Mouse (Mus musculus) brain, embryonic 18.5 days (tissue): Measurements from ENCODE around the gene Setmar.
A peak's percentile ranks its signal among the peaks of the same experiment; 100 is the strongest.
"Not testable (repeated sequence)": the region's sequence is repeated elsewhere in the genome, so short reads cannot be mapped to it uniquely, and the experiment has no call there.

ENCODE experiments used
- DNase-seq: peaks from one replicate; pipeline ENCODE4 v3.0.0-alpha.2; 2012; ENCODE audit warnings: low read depth, low spot score

Gene Setmar

GRCm38 (mm10) chr6:108064918-108065526 lies at the start of gene Setmar:
Setmar (plus strand) TSS chr6:108065045.
- DNase-seq = peak; percentile 91

GRCm38 (mm10) chr6:108021646-108022045 lies 43.2 kb upstream of the Setmar start:
- DNase-seq = no peak

DNA sequence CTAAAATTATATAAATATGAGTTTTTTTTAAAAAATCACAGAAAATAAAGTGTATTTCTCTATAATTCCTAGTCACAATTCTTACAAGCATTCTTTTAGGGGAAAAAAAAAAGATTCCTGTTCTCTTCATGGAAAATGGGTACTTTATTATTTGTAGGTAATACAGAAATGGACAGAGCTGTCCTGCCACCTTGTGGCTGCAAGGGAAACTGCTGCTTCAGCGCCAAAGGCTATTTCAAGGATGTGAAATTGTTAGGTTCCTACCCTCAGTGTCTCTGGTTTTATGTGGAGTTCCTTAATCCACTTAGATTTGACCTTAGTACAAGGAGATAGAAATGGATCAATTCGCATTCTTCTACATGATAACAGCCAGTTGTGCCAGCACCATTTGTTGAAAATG lies 9.8 kb upstream of the Setmar start:
- not testable (repeated sequence) for DNase-seq

GRCm38 (mm10) chr6:108055946-108056345 lies 8.9 kb upstream of the Setmar start:
- no peak for DNase-seq

DNA sequence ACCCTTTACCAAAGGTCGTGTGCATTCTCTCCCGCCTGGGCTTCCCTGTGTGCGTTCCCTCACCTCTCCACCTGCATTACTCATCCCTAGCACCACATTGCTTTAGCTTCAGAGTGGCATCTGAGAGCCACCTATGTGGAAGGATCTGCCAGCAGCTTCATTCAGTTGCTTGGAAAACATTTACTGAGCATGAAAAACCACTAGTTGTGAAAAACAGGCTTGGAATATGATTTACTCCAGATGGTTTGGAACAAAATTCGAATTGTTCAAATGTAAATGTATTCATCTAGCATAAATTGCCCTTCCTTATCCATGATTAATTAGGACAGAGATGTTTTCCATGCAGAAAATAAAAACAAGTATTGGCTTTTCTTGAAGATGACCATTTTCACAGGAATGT lies 7.5 kb upstream of the Setmar start:
- DNase-seq = no peak

DNA sequence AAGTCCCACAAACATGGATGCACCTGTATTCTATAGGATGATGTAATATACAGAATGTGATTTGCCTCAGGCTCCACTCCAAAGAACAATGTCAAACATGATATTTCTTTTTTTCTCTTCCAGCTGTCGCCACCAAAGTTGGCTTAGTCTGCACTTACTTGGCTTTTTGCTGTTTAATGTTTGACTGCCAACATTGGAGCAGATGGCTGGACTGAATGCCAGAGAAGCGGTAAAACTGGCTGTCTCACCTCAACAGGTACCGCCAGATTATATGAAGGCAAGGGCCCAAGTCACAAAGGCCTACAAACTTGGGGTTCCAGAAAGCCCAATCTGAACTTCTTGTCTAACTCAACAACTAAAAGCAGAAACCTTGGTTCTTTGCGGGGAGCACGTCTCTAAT lies 6.8 kb upstream of the Setmar start:
- DNase-seq = no peak

DNA sequence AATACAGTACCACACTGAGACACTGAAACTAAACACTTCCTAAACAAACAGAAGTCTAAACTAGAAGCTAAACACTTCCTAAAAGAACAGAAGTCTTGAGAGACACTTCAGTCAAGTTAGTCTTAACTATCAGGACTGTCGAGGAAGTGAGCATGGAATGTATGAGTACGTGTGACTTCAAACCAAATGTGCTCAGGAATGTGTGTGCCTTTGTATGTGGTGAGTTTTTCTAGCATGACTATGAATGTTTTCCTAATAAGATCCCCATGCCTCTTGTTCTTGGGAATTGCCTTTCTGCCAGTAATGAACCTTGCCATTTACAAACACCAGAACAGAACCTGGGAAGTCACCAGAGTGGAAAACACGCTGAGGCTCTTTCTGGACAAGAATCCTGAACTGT lies 3.7 kb upstream of the Setmar start:
- no peak for DNase-seq

- peak; percentile 79 for DNase-seq
Measured at GRCm38 (mm10) chr6:108065583-108065982, 738 bp downstream of the Setmar start.

DNA sequence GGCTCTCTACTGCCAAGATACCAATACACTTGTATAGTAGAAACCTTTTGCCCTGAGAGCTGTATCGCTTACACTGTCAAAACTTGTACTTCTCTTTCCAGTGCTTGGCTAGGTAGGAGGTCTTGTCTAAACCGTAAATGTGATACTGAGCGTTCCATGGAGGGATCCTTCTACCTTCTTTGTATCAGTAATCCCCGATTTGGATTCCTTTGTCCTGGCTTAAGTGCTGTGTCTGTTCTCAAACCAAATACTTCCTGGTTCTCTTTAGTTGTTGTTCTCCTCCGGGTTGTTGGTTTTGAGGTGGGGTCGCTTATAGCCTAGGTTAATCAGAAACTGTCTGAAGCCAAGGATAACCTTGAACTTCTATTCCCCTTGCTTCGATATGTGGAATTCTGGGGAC lies 6.1 kb downstream of the Setmar start:
- DNase-seq = no peak

GRCm38 (mm10) chr6:108073071-108073470 lies 8.2 kb downstream of the Setmar start:
- DNase-seq = no peak

DNA sequence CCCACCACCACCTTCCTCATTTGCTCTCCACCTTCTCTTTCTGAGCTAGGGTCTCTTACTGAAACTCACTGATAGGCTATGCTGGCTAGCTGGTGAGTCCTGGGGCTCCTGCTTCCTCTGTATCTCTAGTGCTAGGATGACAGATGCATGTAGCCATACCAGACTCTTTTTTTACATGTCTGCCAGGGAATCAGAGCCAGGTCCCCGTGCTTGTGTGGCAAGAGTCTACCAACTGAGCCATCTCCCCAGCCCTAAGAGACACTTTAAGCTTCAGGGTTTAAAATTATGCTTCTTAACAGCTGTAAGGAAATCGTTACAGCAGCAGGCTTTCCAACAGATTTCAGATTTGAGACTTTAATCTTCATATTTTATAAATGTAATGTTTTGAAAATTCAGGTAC lies 9.1 kb downstream of the Setmar start:
- no peak for DNase-seq

DNA sequence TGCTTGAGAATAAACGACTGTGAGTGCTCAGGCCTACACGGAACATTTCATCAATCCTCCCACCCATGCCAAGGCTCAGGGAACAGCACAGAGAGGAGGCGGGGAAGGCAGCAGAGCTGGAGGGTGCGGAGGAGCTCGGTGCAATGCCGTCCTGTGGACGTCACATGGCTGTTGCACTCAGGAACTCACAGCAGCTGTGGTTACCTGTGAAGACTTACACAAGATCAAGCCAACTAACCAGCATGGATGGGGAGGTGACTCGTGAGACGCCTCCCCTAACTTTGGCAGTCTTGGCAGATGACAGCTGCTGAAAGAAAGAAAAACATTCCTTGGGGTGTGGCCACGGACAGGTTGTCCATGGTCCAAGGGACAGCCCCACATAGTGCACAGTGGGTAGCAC lies 9.8 kb downstream of the Setmar start:
- no peak for DNase-seq

GRCm38 (mm10) chr6:108075857-108076256 lies 11.0 kb downstream of the Setmar start:
- DNase-seq = no peak

DNA sequence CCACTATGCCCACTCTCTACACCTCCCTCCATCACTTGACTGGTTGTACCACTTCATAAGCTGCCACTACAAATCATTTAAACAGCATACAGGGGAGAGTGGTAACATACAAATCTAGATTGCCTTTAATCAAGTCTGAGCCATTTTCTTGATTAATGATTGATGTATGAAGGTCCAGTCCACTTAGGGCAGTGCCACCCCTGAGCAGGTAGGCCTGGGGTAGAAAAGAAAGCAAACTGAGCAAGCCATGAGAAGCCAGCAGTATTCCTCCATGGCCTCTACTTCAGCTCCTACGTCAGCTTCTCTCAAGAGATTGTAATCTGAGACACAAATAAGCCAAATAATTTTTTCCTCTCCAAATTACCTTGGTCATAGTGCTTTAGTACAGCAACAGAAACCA lies 26.5 kb downstream of the Setmar start:
- DNase-seq = no peak

DNA sequence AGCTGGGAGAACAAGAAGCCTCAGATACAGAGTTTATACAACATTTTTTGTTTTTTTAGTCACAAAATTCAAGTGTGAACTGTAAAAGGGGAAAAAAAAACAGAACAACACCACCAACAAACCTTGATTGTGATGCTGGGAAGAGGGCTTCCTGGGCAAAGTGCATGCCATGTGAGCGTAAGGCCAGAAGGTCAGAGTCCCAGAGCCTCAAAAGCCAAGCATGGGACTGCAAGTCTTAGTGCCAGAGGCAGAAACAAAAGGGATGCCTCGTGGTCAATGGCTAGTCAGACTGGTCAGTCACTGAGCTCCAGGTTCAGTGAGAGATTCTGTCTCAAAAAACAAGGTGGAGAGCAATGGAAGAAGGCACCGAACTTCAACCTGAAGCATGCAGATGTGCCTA lies 27.8 kb downstream of the Setmar start:
- DNase-seq = no peak

DNA sequence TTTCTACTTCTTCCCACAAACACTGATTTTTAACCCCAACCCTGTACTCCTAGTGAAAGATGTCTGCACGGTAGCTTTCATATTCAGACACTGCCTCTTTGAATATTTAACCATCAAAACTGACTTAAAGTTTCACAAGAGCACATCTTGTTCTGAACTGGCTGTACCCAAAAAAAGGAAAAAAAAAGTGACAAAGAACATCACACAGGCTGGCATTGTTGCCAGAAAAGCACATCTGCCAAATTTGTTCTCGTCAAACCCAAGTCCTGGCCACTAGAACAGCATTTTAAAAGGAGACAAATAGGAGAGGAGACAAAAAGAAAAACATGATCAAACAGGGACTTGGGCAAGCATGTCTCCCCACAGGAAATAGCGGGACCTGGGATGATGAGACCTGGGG lies 28.6 kb downstream of the Setmar start:
- DNase-seq = no peak

GRCm38 (mm10) chr6:108095445-108095844 lies 30.6 kb downstream of the Setmar start:
- DNase-seq = no peak

- DNase-seq = peak; percentile 47
Measured at GRCm38 (mm10) chr6:108098171-108098845, 33.5 kb downstream of the Setmar start.

DNA sequence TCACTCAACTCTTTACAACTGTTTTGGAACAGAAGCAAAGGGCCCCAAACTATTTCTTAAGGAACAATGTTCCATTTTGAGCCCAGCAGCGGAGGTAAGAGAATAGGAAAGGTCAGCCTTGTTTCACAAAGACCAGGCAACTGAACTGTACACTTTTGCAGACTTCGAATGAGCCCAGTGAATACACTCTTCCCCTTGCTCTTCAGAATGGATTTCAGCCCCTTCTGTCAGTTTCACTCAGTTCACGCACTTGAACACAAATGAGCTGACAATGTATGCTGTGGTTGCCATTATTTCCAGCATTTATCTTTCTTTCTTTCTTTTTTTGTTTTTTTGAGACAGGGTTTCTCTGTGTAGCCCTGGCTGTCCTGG lies 34.0 kb downstream of the Setmar start:
- no peak for DNase-seq

- no peak for DNase-seq
Measured at GRCm38 (mm10) chr6:108101936-108102830, 37.3 kb downstream of the Setmar start.

DNA sequence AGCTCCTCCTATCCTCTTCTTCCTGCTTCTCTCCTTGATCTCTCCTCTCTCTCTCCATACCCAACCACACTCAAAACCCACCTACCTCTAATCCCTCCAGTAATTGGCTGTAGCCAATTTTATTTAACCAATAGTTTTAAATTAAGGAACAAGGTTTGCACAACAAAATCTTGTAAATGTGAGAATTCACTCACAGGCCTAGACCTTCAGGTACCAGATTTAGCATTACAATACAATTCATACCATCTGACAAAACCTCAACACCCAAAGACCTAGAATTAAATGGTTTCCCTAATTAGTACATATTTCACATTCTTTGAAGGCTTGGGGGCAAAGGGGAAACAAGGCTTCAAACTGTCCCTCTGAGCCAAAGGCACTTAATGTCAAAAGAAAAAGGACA lies 42.5 kb downstream of the Setmar start:
- no peak for DNase-seq

GRCm38 (mm10) chr6:108110336-108110735 lies 45.5 kb downstream of the Setmar start:
- no peak for DNase-seq

GRCm38 (mm10) chr6:108111693-108112092 lies 46.8 kb downstream of the Setmar start:
- no peak for DNase-seq
